Mouse (Mus musculus): Measurements from ENCODE around the gene Ccdc88b. TPM values are rescaled to one million over a fixed set of nuclear protein-coding genes. Genes with fewer than 3 reads are reported as not detected.

Gene Ccdc88b
- polyA plus RNA-seq, 2 experiments, result 1.1 to 2.3 TPM

DNA sequence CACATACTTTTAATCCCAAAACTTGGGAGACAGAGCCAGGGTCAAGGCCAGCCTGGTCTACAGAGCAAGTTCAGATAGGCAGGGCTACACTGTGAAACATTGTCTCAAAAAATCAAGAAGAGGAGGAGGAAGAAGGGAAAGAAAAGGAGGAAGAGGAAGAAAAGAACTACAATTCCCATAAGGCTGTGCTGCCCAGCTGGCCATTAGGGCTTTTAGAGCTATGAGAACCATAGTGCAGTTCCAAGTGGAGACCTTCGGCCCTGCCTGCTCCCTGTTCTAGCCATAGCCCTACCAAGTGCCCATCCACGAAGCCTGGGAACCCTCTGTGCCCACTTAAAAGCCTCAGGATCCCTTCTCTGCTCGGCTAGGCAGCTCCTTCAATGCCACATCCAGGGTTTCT, 6.5 kb downstream of the Ccdc88b start:
- no peak overlapping the region for H3K9ac ChIP-seq (replicated peaks)
- H3K27me3 ChIP-seq (ENCODE audit: control insufficient read depth, insufficient read depth, low read length), result no peaks in the 10 kb centered on the region
- H3K9me3 ChIP-seq (ENCODE audit: control insufficient read depth, low read length), result no peaks in the 10 kb centered on the region
- DNase-seq (ENCODE audit: low read depth in 3 of 3, low spot score in 3 of 3) (no peak), ATAC-seq (ENCODE audit: insufficient read depth) (no peak)
- WGBS (ENCODE audit: insufficient replicate concordance), result 50% methylated on average over 3 of the region's 3 CpGs
- H3K4me3 ChIP-seq (ENCODE audit: insufficient read depth in 1 of 2, low read depth in 2 of 2, low read length in 2 of 2), result no peak overlapping the region
- H3K27ac ChIP-seq, result no peak overlapping the region
- H3K4me2 ChIP-seq (ENCODE audit: low read depth), result no peak overlapping the region
- no peaks in the 10 kb centered on the region for H3K36me3 ChIP-seq (replicated peaks; ENCODE audit: control insufficient read depth, insufficient read depth, low read depth)
- H3K4me1 ChIP-seq (replicated peaks; ENCODE audit: control insufficient read depth in 2 of 2, insufficient read depth in 2 of 2, low read length in 1 of 2), result peaks cover 0 to 7% of the 10 kb centered on the region in 2 experiments; a peak in 1 of 4 replicates
- TF ChIP-seq CTCF (IDR thresholded peaks at IDR 0.05; ENCODE audit: low read depth) (no peak), EP300 (IDR thresholded peaks at IDR 0.05; ENCODE audit: low read depth) (no peak)

DNA sequence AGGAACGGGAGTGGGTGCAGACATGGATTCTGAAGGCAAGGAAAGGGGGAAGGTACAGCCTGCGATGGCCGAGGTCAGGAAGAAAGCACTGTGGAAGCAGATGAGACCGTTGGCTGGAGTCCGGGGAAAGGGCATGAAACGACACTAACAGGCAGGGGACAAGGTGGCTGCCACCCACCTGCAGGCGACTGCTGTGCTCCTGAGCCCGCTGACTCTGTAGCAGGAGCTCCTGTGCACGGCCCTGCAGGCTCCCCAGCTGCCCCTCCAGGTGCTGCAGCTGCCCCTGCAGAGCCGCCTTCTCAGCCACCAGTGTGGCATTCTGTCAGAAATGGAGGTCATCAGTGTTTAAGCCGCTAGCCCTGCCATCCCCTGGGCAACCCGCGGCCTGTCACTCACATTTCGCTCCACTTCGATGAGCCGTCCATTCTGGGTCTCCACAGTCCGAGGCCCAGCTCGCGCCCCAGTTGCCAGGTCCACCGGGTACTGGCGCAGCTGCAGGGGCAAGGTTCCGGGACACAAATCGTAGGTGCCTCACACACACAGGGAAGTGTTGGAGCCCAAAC, 8.4 kb downstream of the Ccdc88b start:
- H3K4me1 ChIP-seq (replicated peaks; ENCODE audit: control insufficient read depth in 2 of 2, insufficient read depth in 2 of 2, low read length in 1 of 2), result no peaks in the 10 kb centered on the region
- no peak overlapping the region for H3K4me3 ChIP-seq (ENCODE audit: insufficient read depth in 1 of 2, low read depth in 2 of 2, low read length in 2 of 2)
- no peaks in the 10 kb centered on the region for H3K36me3 ChIP-seq (replicated peaks; ENCODE audit: control insufficient read depth, insufficient read depth, low read depth)
- TF ChIP-seq EP300 (IDR thresholded peaks at IDR 0.05; ENCODE audit: low read depth), result no peak
- TF ChIP-seq CTCF (IDR thresholded peaks at IDR 0.05; ENCODE audit: low read depth), result no peak
- H3K27me3 ChIP-seq (ENCODE audit: control insufficient read depth, insufficient read depth, low read length), result no peaks in the 10 kb centered on the region
- H3K27ac ChIP-seq, result no peak overlapping the region
- no peaks in the 10 kb centered on the region for H3K9me3 ChIP-seq (ENCODE audit: control insufficient read depth, low read length)
- no peak overlapping the region for H3K4me2 ChIP-seq (ENCODE audit: low read depth)
- WGBS (ENCODE audit: insufficient replicate concordance), result 75% methylated on average over 23 of the region's 23 CpGs
- ATAC-seq (ENCODE audit: insufficient read depth), result no peak
- DNase-seq (ENCODE audit: low read depth in 3 of 3, low spot score in 3 of 3), result no peak
- no peak overlapping the region for H3K9ac ChIP-seq (replicated peaks)

DNA sequence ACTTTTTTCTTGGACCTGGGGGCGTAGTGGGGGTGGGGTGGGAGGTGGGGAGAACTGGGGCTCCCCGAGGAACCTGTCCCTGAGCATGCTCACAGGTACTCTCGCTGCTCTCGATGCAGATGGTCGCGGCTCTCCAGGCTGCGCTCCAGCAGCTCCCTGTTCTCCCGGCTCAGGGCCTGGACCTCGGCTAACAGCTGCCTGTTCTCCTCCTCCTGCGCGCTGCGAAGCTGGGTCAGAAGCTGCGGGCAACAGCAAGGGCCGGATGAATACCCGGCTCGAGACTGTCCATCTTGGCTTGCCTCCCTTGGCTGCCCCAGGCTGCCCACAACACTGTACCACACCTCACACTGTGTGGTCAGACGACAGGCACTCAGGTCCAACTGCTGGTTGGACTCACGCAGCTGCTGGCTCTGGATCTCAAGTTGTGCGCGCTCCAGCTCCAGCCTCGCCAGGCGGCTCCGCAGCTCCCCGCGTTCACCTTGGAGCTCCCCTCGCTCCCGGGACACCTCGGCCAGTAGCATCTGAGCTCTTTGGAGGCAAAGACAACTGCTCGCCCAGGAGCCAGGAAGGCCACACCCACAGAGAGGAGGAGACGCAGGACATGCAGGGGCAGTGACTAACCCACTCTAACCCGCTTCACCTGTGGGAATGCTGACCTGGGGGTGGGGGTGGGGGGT, 10.0 kb downstream of the Ccdc88b start:
- DNase-seq (ENCODE audit: low read depth in 3 of 3, low spot score in 3 of 3) (no peak), ATAC-seq (ENCODE audit: insufficient read depth) (no peak)
- H3K27me3 ChIP-seq (ENCODE audit: control insufficient read depth, insufficient read depth, low read length), result no peaks in the 10 kb centered on the region; the same call in 1 of the 2 replicates

DNA sequence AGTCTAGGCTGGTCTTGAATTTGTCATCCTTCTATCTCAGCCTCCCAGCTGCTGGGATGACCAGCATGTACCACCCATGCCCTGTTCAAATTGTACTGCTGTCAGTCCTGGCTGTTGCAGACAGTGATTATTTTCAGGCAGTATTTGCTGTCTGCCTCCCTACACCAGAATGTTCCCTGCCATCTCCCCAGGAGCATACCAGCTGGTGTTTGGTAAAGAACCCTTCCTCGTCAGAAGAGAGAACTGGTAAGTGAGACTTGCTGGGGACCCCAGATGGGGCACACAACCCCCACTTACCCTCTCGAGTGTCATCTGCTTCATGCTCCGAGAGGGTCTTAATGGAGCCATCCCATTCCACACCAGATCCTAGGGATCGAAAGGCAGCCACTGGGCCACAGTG, 12.0 kb downstream of the Ccdc88b start:
- Histone ChIP-seq H3K9ac (replicated peaks) (no peak overlapping the region), H3K4me2 (ENCODE audit: low read depth) (no peak overlapping the region), H3K9me3 (ENCODE audit: control insufficient read depth, low read length) (no peaks in the 10 kb centered on the region), H3K27ac (no peak overlapping the region), H3K4me1 (replicated peaks; ENCODE audit: control insufficient read depth in 2 of 2, insufficient read depth in 2 of 2, low read length in 1 of 2) (no peaks in the 10 kb centered on the region; a peak in 1 of 4 replicates), H3K27me3 (ENCODE audit: control insufficient read depth, insufficient read depth, low read length) (no peaks in the 10 kb centered on the region; the same call in 1 of the 2 replicates), H3K36me3 (replicated peaks; ENCODE audit: control insufficient read depth, insufficient read depth, low read depth) (no peaks in the 10 kb centered on the region), H3K4me3 (ENCODE audit: insufficient read depth in 1 of 2, low read depth in 2 of 2, low read length in 2 of 2) (no peak overlapping the region)
- DNase-seq (ENCODE audit: low read depth in 3 of 3, low spot score in 3 of 3) (no peak), ATAC-seq (ENCODE audit: insufficient read depth) (no peak)
- TF ChIP-seq EP300 (IDR thresholded peaks at IDR 0.05; ENCODE audit: low read depth), result no peak
- 62% methylated on average over 4 of the region's 4 CpGs for WGBS (ENCODE audit: insufficient replicate concordance)

More for the DNA sequence above, 10.0 kb downstream of the Ccdc88b start:
- Histone ChIP-seq H3K9me3 (ENCODE audit: control insufficient read depth, low read length) (no peaks in the 10 kb centered on the region), H3K4me2 (ENCODE audit: low read depth) (no peak overlapping the region), H3K9ac (replicated peaks) (no peak overlapping the region), H3K4me1 (replicated peaks; ENCODE audit: control insufficient read depth in 2 of 2, insufficient read depth in 2 of 2, low read length in 1 of 2) (no peaks in the 10 kb centered on the region), H3K4me3 (ENCODE audit: insufficient read depth in 1 of 2, low read depth in 2 of 2, low read length in 2 of 2) (no peak overlapping the region), H3K27ac (no peak overlapping the region), H3K36me3 (replicated peaks; ENCODE audit: control insufficient read depth, insufficient read depth, low read depth) (no peaks in the 10 kb centered on the region)
- TF ChIP-seq CTCF (IDR thresholded peaks at IDR 0.05; ENCODE audit: low read depth) (no peak), EP300 (IDR thresholded peaks at IDR 0.05; ENCODE audit: low read depth) (no peak)
- WGBS (ENCODE audit: insufficient replicate concordance), result 72% methylated on average over 27 of the region's 31 CpGs

DNA sequence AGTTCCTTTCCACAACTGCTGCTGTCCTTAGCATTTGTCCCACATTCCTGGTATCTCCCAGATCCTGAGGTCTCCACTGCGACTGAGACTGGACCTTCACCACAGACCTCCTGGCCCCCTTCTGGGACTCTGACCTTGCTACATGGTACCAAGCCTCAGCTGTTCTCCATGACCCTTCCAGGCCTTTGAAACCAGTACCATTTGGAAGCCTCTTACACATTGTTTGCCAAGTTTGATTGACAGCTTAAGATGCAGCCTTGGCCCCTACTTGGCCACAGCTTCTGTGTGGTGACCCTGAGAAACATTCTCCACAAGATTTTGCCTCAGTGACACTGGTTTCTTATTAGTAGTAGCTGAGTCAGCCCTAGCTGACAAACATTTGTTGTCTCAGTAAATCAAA, 15.7 kb downstream of the Ccdc88b start:
- no peaks in the 10 kb centered on the region for H3K9me3 ChIP-seq (ENCODE audit: control insufficient read depth, low read length)
- no peaks in the 10 kb centered on the region; the same call in 1 of the 2 replicates for H3K27me3 ChIP-seq (ENCODE audit: control insufficient read depth, insufficient read depth, low read length)
- 62% methylated on average over 1 of the region's 1 CpGs for WGBS (ENCODE audit: insufficient replicate concordance)

More for the DNA sequence above, 15.7 kb downstream of the Ccdc88b start:
- Histone ChIP-seq H3K4me2 (ENCODE audit: low read depth) (no peak overlapping the region), H3K27ac (no peak overlapping the region), H3K36me3 (replicated peaks; ENCODE audit: control insufficient read depth, insufficient read depth, low read depth) (no peaks in the 10 kb centered on the region), H3K4me3 (ENCODE audit: insufficient read depth in 1 of 2, low read depth in 2 of 2, low read length in 2 of 2) (no peak overlapping the region), H3K9ac (replicated peaks) (no peak overlapping the region), H3K4me1 (replicated peaks; ENCODE audit: control insufficient read depth in 2 of 2, insufficient read depth in 2 of 2, low read length in 1 of 2) (peaks cover 3 to 4% of the 10 kb centered on the region in 2 experiments; a peak in 2 of 4 replicates)
- ATAC-seq (ENCODE audit: insufficient read depth), result no peak
- TF ChIP-seq EP300 (IDR thresholded peaks at IDR 0.05; ENCODE audit: low read depth) (no peak), CTCF (IDR thresholded peaks at IDR 0.05; ENCODE audit: low read depth) (no peak)
- DNase-seq (ENCODE audit: low read depth in 3 of 3, low spot score in 3 of 3), result no peak
